Mouse (Mus musculus): ENCODE measurements around the gene Crxos.

- no peak for TF ChIP-seq EP300 (IDR thresholded peaks at IDR 0.05; ENCODE audit: insufficient read depth, low read depth, low read length)
- TF ChIP-seq CTCF (IDR thresholded peaks at IDR 0.05; ENCODE audit: low read depth, low read length), result no peak
- TF ChIP-seq POLR2A (IDR thresholded peaks at IDR 0.05; ENCODE audit: insufficient read depth, low read length), result no peak
Observed at GRCm38 (mm10) chr7:15933437-15934359, 51.3 kb downstream of the Crxos start.
